Mouse (Mus musculus) kidney, adult 8-10 months (tissue): ENCODE measurements around the gene Kcnn1.
"Not testable (repeated sequence)": the region's sequence is repeated elsewhere in the genome, so short reads cannot be mapped to it uniquely, and the experiment has no call there.

Source experiments
- DNase-seq, 2 experiments: peaks; one replicate each; pipeline ENCODE4 v3.0.0; 2022

Gene Kcnn1

GRCm38 (mm10) chr8:70839408-70840351, 23.4 kb downstream of the Kcnn1 start, which contains the start of gene Arrdc2:
Arrdc2 (minus strand) TSS chr8:70839720.
- peak; percentile 100 for DNase-seq

- DNase-seq = no peak
These were observed 24.2 kb downstream of the Kcnn1 start for GRCm38 (mm10) chr8:70838654-70839407.

GRCm38 (mm10) chr8:70836666-70837065, 26.4 kb downstream of the Kcnn1 start:
- no peak for DNase-seq

DNA sequence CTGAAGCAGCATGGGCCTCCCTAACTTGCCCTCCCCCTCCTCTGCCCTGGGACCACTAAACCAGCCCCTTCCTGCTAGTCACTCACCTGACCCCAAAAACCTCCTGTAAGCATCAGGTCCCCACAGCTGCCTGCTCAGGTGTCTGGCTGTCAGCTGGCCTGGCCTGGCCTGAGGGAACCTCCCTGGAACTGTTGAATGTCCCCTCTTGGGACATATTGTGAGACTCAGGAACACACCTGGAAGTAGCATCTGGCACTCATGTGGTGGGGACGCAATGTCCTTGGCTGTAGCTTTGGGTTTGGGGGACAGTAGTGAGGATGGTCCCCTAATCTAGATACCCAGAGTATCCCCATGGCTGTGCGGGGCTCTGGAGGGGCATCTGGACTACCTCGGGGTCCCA, 29.0 kb downstream of the Kcnn1 start:
- DNase-seq = no peak

GRCm38 (mm10) chr8:70833520-70833919, 29.5 kb downstream of the Kcnn1 start:
- peak; percentile 36 to 73 for DNase-seq

DNA sequence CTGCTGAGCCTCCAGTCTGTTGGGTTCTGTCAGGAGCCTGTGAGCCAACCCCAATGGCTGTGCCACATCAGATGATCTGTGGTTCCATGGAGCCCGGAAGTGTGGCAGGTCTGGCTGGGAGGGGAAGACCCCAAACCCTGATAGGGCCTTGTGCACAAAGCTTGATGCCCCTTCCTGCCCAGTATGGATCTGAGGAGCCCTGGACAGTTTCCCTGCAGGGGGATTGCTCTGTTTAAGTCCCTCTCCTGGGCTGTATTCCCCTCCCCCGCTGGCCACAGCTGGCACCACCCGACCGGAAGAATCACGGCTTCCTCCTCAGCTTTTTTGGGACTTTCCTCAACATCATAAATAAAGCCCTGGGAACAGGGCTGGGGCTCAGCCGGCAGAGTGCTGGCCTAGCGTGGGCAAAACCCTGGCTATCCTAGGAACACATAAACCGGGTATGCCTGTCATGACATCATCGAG, 30.0 kb downstream of the Kcnn1 start:
- DNase-seq = peak; percentile 53 to 59

GRCm38 (mm10) chr8:70832371-70832770, 30.7 kb downstream of the Kcnn1 start:
- DNase-seq = no peak

DNA sequence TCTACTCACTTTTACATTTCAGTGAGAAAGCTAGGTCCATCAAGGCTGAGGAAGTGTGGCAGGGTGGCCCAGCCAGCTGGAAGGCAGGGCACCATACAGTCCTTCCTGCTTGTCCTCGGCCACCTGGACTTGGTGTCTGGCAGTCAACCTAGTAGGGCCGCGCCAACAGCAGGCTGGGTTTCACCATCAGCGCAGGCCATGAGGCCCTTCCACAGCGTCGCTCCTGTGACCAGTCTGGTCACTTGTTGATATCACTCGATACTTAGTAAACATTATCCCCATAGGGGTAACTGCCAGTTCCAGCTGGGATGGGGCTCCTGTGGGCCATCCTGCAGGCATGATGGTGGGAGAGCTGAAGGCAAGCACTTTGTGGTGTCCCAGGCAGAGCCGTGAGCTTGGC, 31.5 kb downstream of the Kcnn1 start:
- no peak for DNase-seq

DNA sequence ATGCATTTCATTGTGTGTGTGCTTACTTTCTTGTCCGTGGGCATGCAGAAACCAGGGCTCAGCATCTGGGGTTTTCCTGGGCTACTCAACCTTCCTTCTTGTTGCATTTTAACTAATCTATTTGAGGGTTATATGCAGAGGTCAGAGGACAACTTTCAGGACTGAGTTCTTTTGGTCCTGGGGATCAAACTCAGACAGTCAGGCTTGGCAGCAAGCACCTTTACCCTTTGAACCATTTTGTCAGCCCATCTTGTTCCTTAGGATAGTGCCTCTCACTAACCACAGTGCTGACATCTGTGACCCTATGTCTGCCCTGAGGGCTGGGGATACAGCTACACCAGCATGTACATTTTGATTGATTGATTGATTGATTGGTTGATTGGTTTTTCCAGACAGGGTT, 35.3 kb downstream of the Kcnn1 start:
- no peak for DNase-seq

GRCm38 (mm10) chr8:70827010-70827409, 36.0 kb downstream of the Kcnn1 start:
- DNase-seq = no peak

DNA sequence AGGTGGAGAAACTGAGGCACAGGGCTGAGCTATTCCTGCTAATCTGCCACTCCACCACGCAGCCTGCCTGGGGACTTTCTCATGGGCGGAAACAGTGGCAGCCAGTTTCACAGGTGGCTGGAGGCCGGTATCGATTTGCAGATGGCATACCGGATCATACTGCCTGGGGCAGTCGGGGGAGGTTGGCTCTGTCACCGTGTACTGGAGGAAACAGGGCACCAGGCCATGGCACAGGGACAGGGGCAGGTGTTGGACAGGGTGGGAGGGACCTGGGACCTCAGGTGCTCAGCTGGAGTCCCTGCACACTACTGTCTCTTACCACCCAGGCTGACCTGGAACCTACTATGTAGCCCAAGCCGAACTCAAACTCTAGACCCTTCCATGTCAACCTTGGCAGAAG, 37.2 kb downstream of the Kcnn1 start:
- no peak for DNase-seq

DNA sequence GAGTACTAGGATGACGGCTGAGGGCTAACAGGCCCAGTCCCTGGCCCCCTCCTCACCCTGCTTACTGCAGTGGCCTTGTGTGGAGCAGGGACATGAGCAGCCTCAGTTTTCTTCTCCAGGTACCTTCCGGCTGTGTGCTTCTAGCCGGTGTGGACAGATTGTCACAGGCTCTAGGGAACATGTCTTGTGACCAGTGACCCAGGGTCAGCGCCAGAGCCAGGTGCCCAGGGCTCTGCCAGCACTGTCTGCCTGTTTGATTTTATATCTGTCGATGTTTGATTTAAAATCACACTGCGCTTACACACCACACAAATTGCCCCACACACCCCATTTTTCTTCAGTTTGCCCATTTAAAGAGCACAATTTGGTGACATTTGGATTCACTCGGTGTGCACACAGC, 39.3 kb downstream of the Kcnn1 start:
- no peak for DNase-seq

GRCm38 (mm10) chr8:70822594-70822993, 40.5 kb downstream of the Kcnn1 start:
- not testable (repeated sequence) for DNase-seq

DNA sequence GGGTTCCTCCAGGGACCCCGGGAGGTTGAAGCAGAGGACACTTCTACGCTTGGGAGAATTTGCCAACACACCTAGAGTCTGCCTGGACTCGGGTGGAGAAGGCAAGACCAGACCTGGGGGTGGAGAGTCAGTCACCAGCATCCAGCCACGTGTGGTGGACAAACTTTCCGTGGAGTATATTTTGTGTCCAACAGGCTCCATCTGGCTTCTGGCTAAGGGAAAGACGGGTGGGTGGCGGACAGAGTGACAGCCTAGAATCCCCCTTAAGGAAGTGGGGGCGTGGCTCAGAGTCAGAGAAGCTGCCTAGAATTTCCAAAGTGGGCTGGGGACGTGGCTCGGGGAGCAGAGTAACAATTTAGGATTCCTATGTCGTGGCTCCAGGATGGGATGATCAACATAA, 41.1 kb downstream of the Kcnn1 start:
- no peak for DNase-seq

DNA sequence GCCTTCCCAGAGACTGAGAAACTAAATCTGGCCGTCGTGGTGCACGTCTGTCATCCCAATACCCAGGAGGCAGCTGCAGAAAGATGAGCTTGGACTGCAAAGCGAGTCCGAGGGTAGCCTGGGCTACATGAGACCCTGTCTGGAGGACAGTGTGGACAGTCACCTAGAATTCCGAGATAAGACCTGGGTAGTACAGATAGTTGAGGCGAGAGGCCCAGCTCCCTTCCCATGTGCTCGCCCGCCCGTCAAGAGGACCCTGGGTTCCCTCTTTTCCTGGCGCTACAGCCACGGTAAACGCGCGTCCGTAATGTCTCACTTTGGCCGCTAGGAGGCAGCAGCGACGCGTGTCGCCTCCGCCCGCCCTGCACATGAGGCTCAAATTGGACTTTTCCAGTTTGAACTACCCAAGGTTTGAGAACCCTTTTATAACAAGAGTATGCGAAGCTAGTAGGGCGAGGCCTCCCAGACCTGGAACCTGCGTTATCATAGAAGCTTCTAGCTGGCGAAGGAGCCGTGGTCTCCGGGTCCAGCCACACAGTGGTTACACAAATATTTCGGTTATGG, 41.6 kb downstream of the Kcnn1 start:
- DNase-seq = peak; percentile 61 to 70

DNA sequence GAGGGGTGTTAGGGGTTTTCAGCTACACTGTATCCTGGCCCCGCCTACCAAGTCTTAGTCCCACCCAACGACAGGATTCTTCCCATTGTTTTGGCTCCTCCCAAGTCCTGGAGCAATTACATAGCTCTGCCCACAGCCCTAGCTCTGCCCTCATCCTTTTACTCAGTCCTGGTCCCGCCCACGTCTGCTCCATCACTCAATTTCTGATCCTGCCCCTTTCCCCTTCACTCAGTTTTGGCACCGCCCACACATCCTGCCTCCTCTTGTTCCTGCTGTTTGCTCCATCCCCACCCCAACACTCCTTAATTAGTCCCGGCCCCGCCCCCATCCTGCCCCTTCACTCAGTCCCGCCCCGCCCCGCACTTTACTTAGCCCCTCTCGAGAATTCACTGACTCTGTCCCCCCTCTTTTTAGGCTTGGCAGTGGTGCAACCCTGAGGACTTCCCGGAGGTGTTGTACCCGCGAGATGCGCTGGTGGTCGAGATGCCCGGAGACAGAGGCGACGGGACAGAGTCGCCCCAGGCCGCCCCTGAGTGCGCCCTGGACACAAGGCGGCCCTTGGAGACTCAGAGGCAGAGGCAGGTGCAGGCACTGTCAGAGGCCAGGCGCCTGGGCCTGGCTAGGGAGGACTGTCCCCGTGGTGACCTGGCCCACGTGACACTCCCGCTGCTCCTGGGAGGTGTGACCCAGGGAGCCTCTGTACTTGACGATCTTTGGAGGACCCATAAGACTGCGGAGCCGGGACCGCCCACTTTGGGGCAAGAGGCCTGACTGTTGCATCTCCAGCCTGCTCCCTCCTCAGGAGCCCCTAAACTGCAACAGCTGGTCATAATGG, 42.7 kb downstream of the Kcnn1 start:
- peak; percentile 80 to 84 for DNase-seq

GRCm38 (mm10) chr8:70816679-70817078, 46.4 kb downstream of the Kcnn1 start:
- DNase-seq = peak; percentile 54 to 79

GRCm38 (mm10) chr8:70812885-70813284, 50.2 kb downstream of the Kcnn1 start:
- DNase-seq = no peak

- no peak for DNase-seq
These were observed 51.0 kb downstream of the Kcnn1 start for GRCm38 (mm10) chr8:70812055-70812454.

GRCm38 (mm10) chr8:70810962-70811680, 51.9 kb downstream of the Kcnn1 start:
- no peak for DNase-seq

DNA sequence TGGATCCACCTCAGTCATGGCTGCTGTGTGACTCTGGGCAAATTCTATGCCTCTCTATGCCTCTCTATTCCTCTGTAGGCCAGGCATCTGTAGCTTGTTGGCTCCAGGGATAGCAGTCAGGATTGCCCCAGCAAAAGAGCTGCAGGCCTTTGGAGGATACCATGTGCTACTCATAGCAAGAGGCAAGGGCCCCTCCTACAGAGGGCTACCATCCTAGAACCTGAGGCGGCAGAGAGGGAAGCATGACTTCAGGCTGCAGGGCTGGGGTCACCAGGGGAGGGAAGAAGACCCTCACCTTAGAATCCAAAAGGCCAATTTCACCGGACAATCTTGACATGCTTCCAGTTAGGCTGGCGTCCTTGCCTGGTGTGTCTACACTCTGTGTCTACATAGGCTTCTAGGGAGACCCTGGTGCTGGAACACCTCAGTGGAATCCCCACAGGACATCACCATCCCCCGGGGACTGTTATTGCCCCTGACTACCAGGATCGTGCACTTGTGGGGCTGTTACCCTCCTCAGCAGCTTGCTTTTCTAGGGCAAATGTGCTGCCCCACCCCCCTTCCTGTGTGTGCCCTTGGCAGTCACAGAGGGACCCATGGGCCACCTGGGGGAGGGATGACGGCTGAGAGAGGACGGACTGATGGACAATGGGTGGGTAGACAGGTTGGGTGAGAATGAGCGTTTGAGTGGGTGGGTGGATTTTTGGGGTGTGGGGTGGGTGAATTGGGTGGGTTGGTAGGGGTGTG, 53.9 kb downstream of the Kcnn1 start:
- no peak for DNase-seq
